In the genomic region with DNA sequence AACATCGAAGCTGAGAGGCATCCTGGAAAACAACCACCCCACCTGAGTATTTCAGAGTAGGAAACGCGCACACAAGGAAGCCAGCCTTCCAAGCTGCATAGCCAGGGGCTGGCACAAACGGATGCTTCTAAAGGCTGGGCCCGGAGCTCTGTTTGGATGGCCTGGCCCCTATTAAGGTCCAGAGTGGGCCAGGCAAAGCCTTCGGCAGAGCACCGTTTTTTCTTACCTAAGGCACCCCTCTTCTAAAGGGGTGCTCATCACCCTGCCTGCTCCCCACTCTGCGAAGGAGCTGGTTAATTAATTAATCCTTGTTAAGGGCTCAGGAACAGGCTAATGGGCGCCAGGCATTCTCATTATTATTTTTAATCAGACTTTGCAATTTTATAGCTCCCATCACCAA, we compare ENCODE assay signal across 11 mouse cellular contexts.
DNase-seq lines count a peak whose midpoint lies in the region; ATAC-seq lines count a peak whose summit lies in the region.
"Had no signal": no experiment of that assay in that cellular context is flagged by ENCODE, and none has a peak within 500 bp of the region (broad histone marks: within the 10 kb centered on the region; RNA-seq: fewer than 3 reads in every experiment).

No protein-coding gene starts in this region.

- peak overlapping the region; percentile 61 for H3K4me2 ChIP-seq in lung, embryonic 15.5 days
- H3K4me2 ChIP-seq in hindbrain, embryonic 13.5 days: peak overlapping the region; percentile 54
- peak overlapping the region; percentile 59; the same call in 1 of the 2 replicates for H3K4me2 ChIP-seq in midbrain, embryonic 16.5 days (ENCODE audit: low read length)

- ATAC-seq in lung, embryonic 15.5 days (ENCODE audit: borderline replicate concordance, extremely low read depth, low FRiP score, low TSS enrichment): no peak
- peak; percentile 14 for ATAC-seq in hindbrain, embryonic 13.5 days (ENCODE audit: low FRiP score)
- peak; percentile 26; the same call in 1 of the 2 replicates for ATAC-seq in midbrain, embryonic 16.5 days

- H3K4me3 ChIP-seq in lung, embryonic 15.5 days: no peak overlapping the region
- H3K4me3 ChIP-seq in hindbrain, embryonic 13.5 days: no peak overlapping the region; the same call in 1 of the 2 replicates
- H3K4me3 ChIP-seq in midbrain, embryonic 16.5 days (ENCODE audit: low read depth, low read length): no peak overlapping the region

- H3K9me3 ChIP-seq in lung, embryonic 15.5 days: no peaks in the 10 kb centered on the region
- H3K9me3 ChIP-seq in hindbrain, embryonic 13.5 days: no peaks in the 10 kb centered on the region
- no peaks in the 10 kb centered on the region for H3K9me3 ChIP-seq in midbrain, embryonic 16.5 days (replicated peaks; ENCODE audit: control insufficient read depth, low read length, poor library complexity, severe bottlenecking)
- H3K9me3 ChIP-seq: stomach, embryonic 15.5 days had no signal

- no peaks in the 10 kb centered on the region for H3K27me3 ChIP-seq in lung, embryonic 15.5 days
- no peaks in the 10 kb centered on the region for H3K27me3 ChIP-seq in hindbrain, embryonic 13.5 days
- no peaks in the 10 kb centered on the region for H3K27me3 ChIP-seq in midbrain, embryonic 16.5 days (ENCODE audit: control insufficient read depth, insufficient read depth, low read depth, low read length)
- H3K27me3 ChIP-seq: stomach, embryonic 15.5 days had no signal

- H3K9ac ChIP-seq in lung, embryonic 15.5 days: no peak overlapping the region
- H3K9ac ChIP-seq in hindbrain, embryonic 13.5 days: 0 out of 2 replicates have a peak overlapping the region, but pooled peaks have one; percentile 35
- H3K9ac ChIP-seq in midbrain, embryonic 16.5 days (ENCODE audit: low read depth, low read length): no peak overlapping the region
- H3K9ac ChIP-seq: stomach, embryonic 15.5 days had no signal

- H3K4me1 ChIP-seq in lung, embryonic 15.5 days: peaks cover 18% of the 10 kb centered on the region; the same call in 1 of the 2 replicates
- peaks cover 21% of the 10 kb centered on the region for H3K4me1 ChIP-seq in hindbrain, embryonic 13.5 days (replicated peaks)
- peaks cover 17% of the 10 kb centered on the region for H3K4me1 ChIP-seq in midbrain, embryonic 16.5 days (ENCODE audit: control insufficient read depth, insufficient read depth, low read length)

- DNase-seq in heart, adult 11 months: peak; percentile 49
- DNase-seq in heart, adult 8-10 months (ENCODE audit: low spot score): no peak
- no peak for DNase-seq in lung, postnatal 10 days
- no peak for DNase-seq in thymus, adult 18-20 months
- no peak for DNase-seq in adrenal gland, postnatal 36 days
- DNase-seq: gastrocnemius, postnatal 36 days; lung, postnatal 4 days had no signal

- H3K27ac ChIP-seq in lung, embryonic 15.5 days: no peak overlapping the region
- peak overlapping the region; percentile 55 for H3K27ac ChIP-seq in hindbrain, embryonic 13.5 days
- no peak overlapping the region for H3K27ac ChIP-seq in midbrain, embryonic 16.5 days (ENCODE audit: low read length)
- H3K27ac ChIP-seq: stomach, embryonic 15.5 days had no signal

- no peaks in the 10 kb centered on the region for H3K36me3 ChIP-seq in lung, embryonic 15.5 days
- no peaks in the 10 kb centered on the region for H3K36me3 ChIP-seq in hindbrain, embryonic 13.5 days
- no peaks in the 10 kb centered on the region for H3K36me3 ChIP-seq in midbrain, embryonic 16.5 days (ENCODE audit: control insufficient read depth, insufficient read depth, low read length)
- H3K36me3 ChIP-seq: stomach, embryonic 15.5 days had no signal

- WGBS in lung, embryonic 15.5 days: 36% methylated on average over 9 of the region's 9 CpGs
- 26% methylated on average over 9 of the region's 9 CpGs for WGBS in hindbrain, embryonic 13.5 days
- 22% methylated on average over 9 of the region's 9 CpGs for WGBS in midbrain, embryonic 16.5 days
